Mouse (Mus musculus): ENCODE measurements around the gene 2510009E07Rik. TPM values are rescaled to one million over a fixed set of nuclear protein-coding genes. Genes with fewer than 3 reads are reported as not detected.

Gene 2510009E07Rik
- polyA plus RNA-seq, 1 experiment from 2014 or later, result 28.1 TPM

- no peaks in the 10 kb centered on the region for H3K4me1 ChIP-seq (replicated peaks; ENCODE audit: control insufficient read depth, insufficient read depth, low read length)
- H3K36me3 ChIP-seq (ENCODE audit: control insufficient read depth, insufficient read depth, low read length), result no peaks in the 10 kb centered on the region
- WGBS, result 87% methylated on average over 11 of the region's 11 CpGs
- no peaks in the 10 kb centered on the region for H3K27me3 ChIP-seq (ENCODE audit: control insufficient read depth, insufficient read depth, low read length)
- no peak for DNase-seq (ENCODE audit: low spot score)
- no peak overlapping the region for H3K4me2 ChIP-seq (replicated peaks; ENCODE audit: low read depth, low read length)
- no peak for ATAC-seq (ENCODE audit: low FRiP score)
- H3K27ac ChIP-seq (ENCODE audit: low read depth, low read length), result no peak overlapping the region
- H3K9ac ChIP-seq (ENCODE audit: low read depth, low read length), result no peak overlapping the region
- H3K9me3 ChIP-seq (ENCODE audit: control insufficient read depth, low read length), result no peaks in the 10 kb centered on the region
- H3K4me3 ChIP-seq (ENCODE audit: low read depth, low read length), result no peak overlapping the region
Observed at GRCm38 (mm10) chr16:21637201-21637819, 57.2 kb downstream of the 2510009E07Rik start.

DNA sequence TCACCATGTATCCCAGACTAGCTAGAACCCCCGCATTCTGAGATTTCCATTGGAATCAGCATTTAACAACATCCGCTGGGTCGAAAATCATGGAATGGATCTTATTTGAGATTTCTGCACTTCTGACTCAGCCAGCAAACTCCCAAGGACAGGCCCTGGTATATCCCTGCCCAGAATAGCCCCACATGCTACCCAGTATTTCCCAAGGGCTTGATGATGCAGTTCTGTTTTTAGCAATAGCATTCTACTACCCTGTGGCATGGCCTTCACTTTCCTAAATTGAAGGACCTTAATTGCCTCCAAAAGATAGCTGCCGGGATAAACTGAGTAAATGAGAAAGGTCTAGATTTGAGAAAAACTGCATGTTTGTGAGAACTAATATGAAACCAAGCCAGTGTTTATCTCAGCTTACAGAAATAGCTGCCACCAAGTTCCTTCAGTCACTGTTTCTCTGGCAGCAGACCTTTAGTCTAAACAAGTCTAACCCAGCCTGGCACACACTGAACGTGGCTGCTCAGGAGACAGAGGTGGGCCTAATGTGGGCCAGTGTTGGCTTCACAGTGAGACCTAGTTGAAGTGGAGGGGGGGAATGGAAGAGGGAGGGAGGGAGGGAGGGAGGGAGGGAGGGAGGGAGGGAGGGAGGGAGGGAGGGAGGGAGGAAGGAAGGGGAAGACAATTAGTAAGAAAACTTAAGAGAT is 58.2 kb downstream of the 2510009E07Rik start:
- no peaks in the 10 kb centered on the region for H3K9me3 ChIP-seq (ENCODE audit: control insufficient read depth, low read length)
- H3K9ac ChIP-seq (ENCODE audit: low read depth, low read length), result no peak overlapping the region
- ATAC-seq (ENCODE audit: low FRiP score) (no peak), DNase-seq (ENCODE audit: low spot score) (no peak)
- H3K4me3 ChIP-seq (ENCODE audit: low read depth, low read length), result no peak overlapping the region
- H3K4me1 ChIP-seq (replicated peaks; ENCODE audit: control insufficient read depth, insufficient read depth, low read length), result no peaks in the 10 kb centered on the region
- H3K4me2 ChIP-seq (replicated peaks; ENCODE audit: low read depth, low read length), result no peak overlapping the region
- H3K36me3 ChIP-seq (ENCODE audit: control insufficient read depth, insufficient read depth, low read length), result no peaks in the 10 kb centered on the region
- H3K27me3 ChIP-seq (ENCODE audit: control insufficient read depth, insufficient read depth, low read length), result no peaks in the 10 kb centered on the region
- 86% methylated on average over 5 of the region's 5 CpGs for WGBS
- no peak overlapping the region for H3K27ac ChIP-seq (ENCODE audit: low read depth, low read length)

GRCm38 (mm10) chr16:21634460-21634859 is 60.0 kb downstream of the 2510009E07Rik start:
- Histone ChIP-seq H3K27me3 (ENCODE audit: control insufficient read depth, insufficient read depth, low read length) (no peaks in the 10 kb centered on the region), H3K9me3 (ENCODE audit: control insufficient read depth, low read length) (no peaks in the 10 kb centered on the region), H3K9ac (ENCODE audit: low read depth, low read length) (no peak overlapping the region), H3K4me3 (ENCODE audit: low read depth, low read length) (no peak overlapping the region), H3K27ac (ENCODE audit: low read depth, low read length) (no peak overlapping the region), H3K4me2 (replicated peaks; ENCODE audit: low read depth, low read length) (no peak overlapping the region), H3K36me3 (ENCODE audit: control insufficient read depth, insufficient read depth, low read length) (no peaks in the 10 kb centered on the region), H3K4me1 (replicated peaks; ENCODE audit: control insufficient read depth, insufficient read depth, low read length) (no peaks in the 10 kb centered on the region)
- ATAC-seq (ENCODE audit: low FRiP score), result no peak
- no peak for DNase-seq (ENCODE audit: low spot score)

GRCm38 (mm10) chr16:21631815-21632222 is 62.6 kb downstream of the 2510009E07Rik start:
- H3K4me2 ChIP-seq (replicated peaks; ENCODE audit: low read depth, low read length), result no peak overlapping the region
- no peak overlapping the region for H3K27ac ChIP-seq (ENCODE audit: low read depth, low read length)
- H3K36me3 ChIP-seq (ENCODE audit: control insufficient read depth, insufficient read depth, low read length), result no peaks in the 10 kb centered on the region
- H3K4me1 ChIP-seq (replicated peaks; ENCODE audit: control insufficient read depth, insufficient read depth, low read length), result 0 out of 2 replicates have a peak, but pooled peaks cover 3% of the 10 kb centered on the region
- no peaks in the 10 kb centered on the region for H3K9me3 ChIP-seq (ENCODE audit: control insufficient read depth, low read length)
- DNase-seq (ENCODE audit: low spot score), result no peak
- WGBS, result 76% methylated on average over 4 of the region's 4 CpGs
- H3K27me3 ChIP-seq (ENCODE audit: control insufficient read depth, insufficient read depth, low read length), result no peaks in the 10 kb centered on the region
- no peak overlapping the region for H3K4me3 ChIP-seq (ENCODE audit: low read depth, low read length)
- H3K9ac ChIP-seq (ENCODE audit: low read depth, low read length), result no peak overlapping the region
- no peak for ATAC-seq (ENCODE audit: low FRiP score)

GRCm38 (mm10) chr16:21630614-21631013 is 63.9 kb downstream of the 2510009E07Rik start:
- Histone ChIP-seq H3K4me1 (replicated peaks; ENCODE audit: control insufficient read depth, insufficient read depth, low read length) (0 out of 2 replicates have a peak, but pooled peaks cover 3% of the 10 kb centered on the region), H3K4me2 (replicated peaks; ENCODE audit: low read depth, low read length) (no peak overlapping the region), H3K9me3 (ENCODE audit: control insufficient read depth, low read length) (no peaks in the 10 kb centered on the region), H3K27me3 (ENCODE audit: control insufficient read depth, insufficient read depth, low read length) (no peaks in the 10 kb centered on the region), H3K9ac (ENCODE audit: low read depth, low read length) (no peak overlapping the region), H3K36me3 (ENCODE audit: control insufficient read depth, insufficient read depth, low read length) (no peaks in the 10 kb centered on the region), H3K4me3 (ENCODE audit: low read depth, low read length) (no peak overlapping the region), H3K27ac (ENCODE audit: low read depth, low read length) (no peak overlapping the region)
- no peak for ATAC-seq (ENCODE audit: low FRiP score)
- 90% methylated on average over 4 of the region's 4 CpGs for WGBS
- DNase-seq (ENCODE audit: low spot score), result no peak

- Histone ChIP-seq H3K4me3 (ENCODE audit: low read depth, low read length) (no peak overlapping the region), H3K36me3 (ENCODE audit: control insufficient read depth, insufficient read depth, low read length) (no peaks in the 10 kb centered on the region), H3K27me3 (ENCODE audit: control insufficient read depth, insufficient read depth, low read length) (no peaks in the 10 kb centered on the region), H3K4me2 (replicated peaks; ENCODE audit: low read depth, low read length) (no peak overlapping the region), H3K27ac (ENCODE audit: low read depth, low read length) (no peak overlapping the region), H3K4me1 (replicated peaks; ENCODE audit: control insufficient read depth, insufficient read depth, low read length) (peaks cover 3% of the 10 kb centered on the region; the same call in 1 of the 2 replicates), H3K9ac (ENCODE audit: low read depth, low read length) (no peak overlapping the region), H3K9me3 (ENCODE audit: control insufficient read depth, low read length) (no peaks in the 10 kb centered on the region)
- ATAC-seq (ENCODE audit: low FRiP score) (no peak), DNase-seq (ENCODE audit: low spot score) (no peak)
- 70% methylated on average over 13 of the region's 13 CpGs for WGBS
Observed at GRCm38 (mm10) chr16:21628061-21628591, 66.3 kb downstream of the 2510009E07Rik start.

GRCm38 (mm10) chr16:21627248-21627647 is 67.2 kb downstream of the 2510009E07Rik start:
- DNase-seq (ENCODE audit: low spot score), result no peak
- Histone ChIP-seq H3K27ac (ENCODE audit: low read depth, low read length) (no peak overlapping the region), H3K9ac (ENCODE audit: low read depth, low read length) (no peak overlapping the region), H3K4me2 (replicated peaks; ENCODE audit: low read depth, low read length) (no peak overlapping the region), H3K4me3 (ENCODE audit: low read depth, low read length) (no peak overlapping the region), H3K27me3 (ENCODE audit: control insufficient read depth, insufficient read depth, low read length) (no peaks in the 10 kb centered on the region), H3K36me3 (ENCODE audit: control insufficient read depth, insufficient read depth, low read length) (no peaks in the 10 kb centered on the region), H3K9me3 (ENCODE audit: control insufficient read depth, low read length) (no peaks in the 10 kb centered on the region), H3K4me1 (replicated peaks; ENCODE audit: control insufficient read depth, insufficient read depth, low read length) (peaks cover 3% of the 10 kb centered on the region; the same call in 1 of the 2 replicates)
- ATAC-seq (ENCODE audit: low FRiP score), result no peak
- 75% methylated on average over 6 of the region's 6 CpGs for WGBS

DNA sequence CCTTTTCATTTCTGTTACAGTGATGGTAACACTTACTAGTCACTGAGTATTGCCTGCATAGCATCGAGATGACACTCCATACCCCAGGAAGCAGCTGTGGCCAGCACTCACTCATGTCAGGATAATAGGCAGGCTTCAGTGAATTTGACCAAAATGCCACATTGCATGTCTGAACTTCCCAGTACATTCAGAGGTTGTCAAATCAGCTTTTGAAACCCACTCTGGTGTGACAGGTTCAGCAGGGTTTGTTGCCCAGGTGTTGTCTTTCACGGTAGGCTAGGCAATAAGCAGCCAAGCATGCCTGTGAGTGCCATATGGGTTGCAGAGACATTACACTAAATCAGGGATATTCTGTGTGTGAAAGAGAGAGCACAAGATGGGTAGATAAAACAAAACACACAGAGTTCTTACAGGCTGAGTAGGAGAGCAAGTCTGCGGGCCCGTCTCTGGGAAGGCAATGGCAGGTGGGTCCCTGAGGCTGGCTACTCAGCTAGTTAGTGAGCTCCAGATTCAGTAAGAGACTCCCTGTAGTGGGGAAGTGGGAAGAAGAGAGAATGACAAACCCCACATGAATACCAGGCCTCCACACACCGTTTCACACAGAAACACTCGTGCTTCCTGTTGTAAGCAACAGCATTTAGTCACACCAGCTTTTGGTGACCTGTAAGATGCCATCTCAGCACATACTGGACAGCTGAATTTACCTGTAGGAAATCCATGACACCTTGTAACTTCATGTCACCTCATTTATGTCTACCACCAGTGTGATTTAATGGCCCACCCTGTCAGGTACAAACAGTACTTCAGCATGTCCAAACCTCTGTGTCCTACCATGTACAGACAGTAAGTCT is 68.5 kb downstream of the 2510009E07Rik start:
- Histone ChIP-seq H3K4me2 (replicated peaks; ENCODE audit: low read depth, low read length) (no peak overlapping the region), H3K4me1 (replicated peaks; ENCODE audit: control insufficient read depth, insufficient read depth, low read length) (peaks cover 3% of the 10 kb centered on the region; the same call in 1 of the 2 replicates), H3K27me3 (ENCODE audit: control insufficient read depth, insufficient read depth, low read length) (no peaks in the 10 kb centered on the region), H3K9me3 (ENCODE audit: control insufficient read depth, low read length) (no peaks in the 10 kb centered on the region), H3K27ac (ENCODE audit: low read depth, low read length) (no peak overlapping the region), H3K36me3 (ENCODE audit: control insufficient read depth, insufficient read depth, low read length) (no peaks in the 10 kb centered on the region), H3K4me3 (ENCODE audit: low read depth, low read length) (no peak overlapping the region), H3K9ac (ENCODE audit: low read depth, low read length) (no peak overlapping the region)
- no peak for ATAC-seq (ENCODE audit: low FRiP score)
- DNase-seq (ENCODE audit: low spot score), result no peak
- 78% methylated on average over 6 of the region's 6 CpGs for WGBS

Measured in hindbrain, embryonic 11.5 days (tissue).